Mouse (Mus musculus): ENCODE measurements around the gene Mrps21.

The Mrps21 gene

GRCm38 (mm10) chr3:95871392-95871867 is at the start of gene Mrps21:
Gene Mrps21 (minus strand): TSS chr3:95871519.
- under 1% methylated on average over 33 of the region's 33 CpGs for WGBS

GRCm38 (mm10) chr3:95920532-95920931 is 49.2 kb upstream of the Mrps21 start:
- 87% methylated on average over 2 of the region's 2 CpGs for WGBS

- WGBS: 75% methylated on average over 7 of the region's 7 CpGs
Measured at GRCm38 (mm10) chr3:95916760-95917159, 45.4 kb upstream of the Mrps21 start.

GRCm38 (mm10) chr3:95914706-95915105 is 43.4 kb upstream of the Mrps21 start:
- WGBS: 94% methylated on average over 4 of the region's 4 CpGs

- 49% methylated on average over 4 of the region's 4 CpGs for WGBS
Measured at GRCm38 (mm10) chr3:95907613-95908012, 36.3 kb upstream of the Mrps21 start.

- 1% methylated on average over 12 of the region's 12 CpGs for WGBS
Measured at GRCm38 (mm10) chr3:95906860-95907259, 35.5 kb upstream of the Mrps21 start.

DNA sequence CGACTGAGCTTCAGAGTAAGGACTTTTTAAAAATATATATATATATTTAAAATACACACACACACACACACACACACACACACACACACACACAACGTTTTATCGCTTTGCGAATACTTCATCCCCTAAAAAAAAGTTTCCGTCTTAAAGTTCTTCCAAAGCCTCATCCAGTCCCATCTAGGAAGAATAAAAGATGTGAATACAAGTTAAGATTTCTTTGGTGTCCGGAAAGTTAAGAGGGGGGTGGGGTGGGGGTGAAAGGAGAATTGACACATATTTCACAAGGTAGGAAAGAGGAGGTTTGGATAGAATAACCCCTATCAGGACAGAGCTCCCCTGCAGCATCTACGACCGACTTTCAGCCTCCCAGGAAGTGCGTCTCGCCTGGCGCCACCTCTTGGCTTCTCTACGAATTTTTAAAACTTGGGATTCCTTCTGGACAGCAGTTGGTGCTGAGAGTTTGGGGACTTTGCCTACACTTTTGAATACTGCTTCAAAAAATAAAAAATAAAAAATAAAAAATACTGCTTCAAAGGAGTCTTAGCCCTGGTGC is 34.7 kb upstream of the Mrps21 start:
- WGBS: under 1% methylated on average over 12 of the region's 12 CpGs

- WGBS: under 1% methylated on average over 18 of the region's 18 CpGs
Measured at GRCm38 (mm10) chr3:95905146-95905939, 34.0 kb upstream of the Mrps21 start.

GRCm38 (mm10) chr3:95904568-95904967 is 33.2 kb upstream of the Mrps21 start, which contains the start of gene Car14:
Gene Car14 (minus strand): TSS chr3:95904691.
- 3% methylated on average over 15 of the region's 15 CpGs for WGBS

GRCm38 (mm10) chr3:95903753-95904502 is 32.6 kb upstream of the Mrps21 start:
- WGBS: 16% methylated on average over 15 of the region's 15 CpGs

- 49% methylated on average over 6 of the region's 6 CpGs for WGBS
Measured at GRCm38 (mm10) chr3:95902643-95903042, 31.3 kb upstream of the Mrps21 start.

DNA sequence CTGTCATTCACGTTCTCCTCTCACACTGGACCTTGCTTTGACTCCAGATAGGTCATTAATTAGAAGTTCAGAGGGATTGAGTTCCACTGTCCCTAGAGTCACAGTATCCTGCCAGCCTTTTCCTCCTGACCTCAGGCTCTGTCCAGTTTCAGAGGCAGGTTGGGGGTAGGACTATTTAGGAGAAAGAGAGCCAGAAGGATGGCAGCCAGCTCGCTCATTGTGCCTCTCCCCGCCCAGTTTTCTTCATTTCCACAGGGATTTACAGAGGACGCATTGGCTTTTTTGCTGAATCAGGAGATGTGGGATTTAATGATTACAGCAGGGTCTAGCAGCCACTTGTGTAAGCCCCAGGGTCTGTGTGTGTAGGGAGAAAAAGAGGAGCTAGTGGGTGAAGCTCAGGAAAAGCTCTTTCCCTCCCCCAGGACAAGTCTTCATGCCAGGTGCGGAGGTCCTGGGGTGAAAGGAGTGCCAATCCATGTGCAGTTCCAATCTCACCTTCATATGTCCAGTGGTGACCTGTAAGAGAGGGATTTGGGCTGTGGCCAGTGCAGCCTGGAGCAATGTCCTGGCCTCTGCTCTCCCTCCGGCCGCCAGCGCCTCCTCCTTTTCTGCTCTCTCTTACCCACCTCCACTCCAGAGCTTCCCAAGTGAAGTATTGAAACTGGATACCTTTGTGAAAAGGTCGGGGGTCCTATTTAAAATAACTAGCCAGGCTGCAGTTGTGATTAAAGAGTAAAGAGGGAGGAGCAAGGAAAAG is 30.5 kb upstream of the Mrps21 start:
- 64% methylated on average over 9 of the region's 9 CpGs for WGBS

DNA sequence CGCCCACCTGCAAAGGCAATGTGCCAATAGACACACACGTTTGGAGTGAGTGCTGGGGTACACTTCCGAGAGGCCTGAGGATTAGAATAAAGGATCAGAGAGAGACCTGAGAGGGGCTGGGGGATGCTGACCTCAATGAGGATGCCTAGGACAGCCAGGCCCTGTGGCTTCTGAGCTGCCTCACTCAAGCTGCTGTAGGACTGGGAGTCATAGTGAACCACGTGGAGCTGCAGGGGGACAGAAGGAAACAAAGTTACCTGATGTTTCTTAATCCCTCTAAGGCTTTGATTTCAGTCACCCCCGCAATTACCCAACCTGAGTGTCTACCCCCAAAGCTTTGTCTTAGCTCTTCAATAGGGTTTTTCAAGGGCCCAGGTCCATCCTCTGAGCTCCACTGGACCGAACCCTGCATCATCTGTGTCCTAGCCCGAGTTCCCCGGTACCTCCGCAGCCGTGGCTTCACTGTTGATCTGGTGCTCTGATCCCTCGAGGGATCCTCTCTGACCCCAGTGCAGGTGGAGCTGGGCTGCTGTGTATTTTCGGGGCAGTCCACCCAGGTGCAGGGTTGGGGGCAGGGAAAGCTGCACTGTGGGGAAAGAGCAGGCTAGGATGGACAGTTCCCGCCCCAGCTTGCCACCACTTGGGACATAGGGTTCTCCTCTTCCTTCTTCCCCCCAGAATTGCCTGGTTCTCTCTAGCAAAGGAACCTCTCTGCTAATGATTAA is 28.6 kb upstream of the Mrps21 start:
- WGBS: 67% methylated on average over 13 of the region's 13 CpGs

- WGBS: 81% methylated on average over 7 of the region's 7 CpGs
Measured at GRCm38 (mm10) chr3:95895501-95895900, 24.2 kb upstream of the Mrps21 start.

DNA sequence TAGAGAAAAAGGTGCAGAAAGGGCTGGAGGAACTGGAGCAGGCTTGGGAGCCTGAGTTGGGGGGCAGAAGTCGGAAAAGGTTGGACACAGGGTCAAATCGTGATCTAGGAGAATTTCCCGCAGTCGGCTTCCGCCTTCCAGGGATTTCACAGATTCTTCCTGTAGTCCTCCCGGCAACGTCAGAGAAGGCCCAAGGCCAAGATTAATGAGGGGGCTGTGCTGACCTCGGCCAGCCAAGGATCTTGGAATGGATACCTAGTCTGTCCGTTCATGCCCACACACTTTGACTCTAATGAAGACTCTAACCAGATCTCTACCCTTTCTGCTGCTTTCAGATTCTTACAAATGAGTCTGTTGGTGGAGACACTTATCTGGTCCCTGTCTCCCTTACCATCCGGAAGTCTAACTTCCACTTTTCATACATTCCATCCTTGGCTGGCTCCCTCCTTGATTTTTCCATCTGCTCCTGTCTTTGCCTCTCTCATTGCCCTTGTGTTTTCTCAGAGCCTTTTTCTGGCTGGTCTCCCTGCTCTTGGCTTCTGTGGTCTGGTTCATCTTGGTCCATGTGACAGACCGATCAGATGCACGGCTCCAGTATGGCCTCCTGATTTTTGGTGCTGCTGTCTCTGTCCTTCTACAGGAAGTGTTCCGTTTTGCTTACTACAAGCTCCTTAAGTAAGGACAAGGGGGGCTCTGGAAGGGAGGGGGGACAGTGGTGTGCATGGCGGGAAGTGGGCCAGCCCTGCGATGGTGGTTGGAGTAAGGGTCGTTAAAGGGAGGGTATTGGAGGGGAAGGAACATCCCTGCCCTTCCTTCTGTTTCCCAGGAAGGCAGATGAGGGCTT is 23.2 kb upstream of the Mrps21 start:
- 3% methylated on average over 16 of the region's 16 CpGs for WGBS

- WGBS: under 1% methylated on average over 30 of the region's 43 CpGs
Measured at GRCm38 (mm10) chr3:95893606-95894316, 22.4 kb upstream of the Mrps21 start, which contains the start of gene Aph1a. Gene Aph1a (plus strand): TSS chr3:95893969.

- WGBS: 8% methylated on average over 7 of the region's 7 CpGs
Measured at GRCm38 (mm10) chr3:95893126-95893525, 21.8 kb upstream of the Mrps21 start.

- 37% methylated on average over 11 of the region's 11 CpGs for WGBS
Measured at GRCm38 (mm10) chr3:95892066-95893052, 21.0 kb upstream of the Mrps21 start.

Measured in cerebral cortex, adult 2 months (tissue).